Mouse (Mus musculus): ENCODE measurements around the gene Myh10. TPM values are rescaled to one million over a fixed set of nuclear protein-coding genes. Genes with fewer than 3 reads are reported as not detected.
"Not testable (repeated sequence)": the region's sequence is repeated elsewhere in the genome, so short reads cannot be mapped to it uniquely, and the experiment has no call there.

The Myh10 gene
- polyA plus RNA-seq, 1 experiment from 2014 or later: 34.6 TPM

- H3K4me1 ChIP-seq: peaks cover 11% of the 10 kb centered on the region; the same call in 1 of the 2 replicates
- no peaks in the 10 kb centered on the region for H3K27me3 ChIP-seq (replicated peaks)
- no peak overlapping the region for H3K4me2 ChIP-seq
- H3K9ac ChIP-seq: no peak overlapping the region
- no peak overlapping the region for H3K4me3 ChIP-seq
- H3K27ac ChIP-seq: no peak overlapping the region
- peaks cover 91% of the 10 kb centered on the region for H3K36me3 ChIP-seq
- no peak for ATAC-seq
- WGBS (ENCODE audit: insufficient replicate concordance): 89% methylated on average over 15 of the region's 15 CpGs
- H3K9me3 ChIP-seq (replicated peaks): no peaks in the 10 kb centered on the region
Observed at GRCm38 (mm10) chr11:68822326-68822725, 131.0 kb downstream of the Myh10 start.

- Histone ChIP-seq H3K27me3 (replicated peaks) (no peaks in the 10 kb centered on the region), H3K4me2 (no peak overlapping the region), H3K4me1 (peaks cover 11% of the 10 kb centered on the region; the same call in 1 of the 2 replicates), H3K36me3 (peaks cover 88% of the 10 kb centered on the region), H3K9ac (no peak overlapping the region), H3K9me3 (replicated peaks) (no peaks in the 10 kb centered on the region), H3K27ac (no peak overlapping the region), H3K4me3 (no peak overlapping the region)
- 45% methylated on average over 3 of the region's 3 CpGs for WGBS (ENCODE audit: insufficient replicate concordance)
- no peak for ATAC-seq
Observed at GRCm38 (mm10) chr11:68826735-68827134, 135.4 kb downstream of the Myh10 start.

GRCm38 (mm10) chr11:68831580-68831979, 140.2 kb downstream of the Myh10 start:
- H3K4me1 ChIP-seq; H3K27ac ChIP-seq; H3K9ac ChIP-seq; H3K4me3 ChIP-seq; H3K27me3 ChIP-seq (replicated peaks); H3K9me3 ChIP-seq (replicated peaks); H3K4me2 ChIP-seq; ATAC-seq: not testable (repeated sequence)
- 60% methylated on average over 5 of the region's 5 CpGs for WGBS (ENCODE audit: insufficient replicate concordance)
- H3K36me3 ChIP-seq: peaks cover 97% of the 10 kb centered on the region

- no peaks in the 10 kb centered on the region for H3K9me3 ChIP-seq (replicated peaks)
- H3K27ac ChIP-seq: no peak overlapping the region
- no peak overlapping the region for H3K4me3 ChIP-seq
- WGBS (ENCODE audit: insufficient replicate concordance): 53% methylated on average over 4 of the region's 4 CpGs
- no peak overlapping the region for H3K9ac ChIP-seq
- H3K4me2 ChIP-seq: no peak overlapping the region
- ATAC-seq: no peak
- H3K27me3 ChIP-seq (replicated peaks): no peaks in the 10 kb centered on the region
- no peaks in the 10 kb centered on the region; the same call in 1 of the 2 replicates for H3K4me1 ChIP-seq
- H3K36me3 ChIP-seq: peaks cover 95% of the 10 kb centered on the region
Observed at GRCm38 (mm10) chr11:68832793-68833192, 141.4 kb downstream of the Myh10 start.

- H3K9ac ChIP-seq: no peak overlapping the region
- no peak overlapping the region for H3K4me3 ChIP-seq
- H3K36me3 ChIP-seq: peaks cover 91% of the 10 kb centered on the region
- no peaks in the 10 kb centered on the region; the same call in 1 of the 2 replicates for H3K4me1 ChIP-seq
- no peaks in the 10 kb centered on the region for H3K27me3 ChIP-seq (replicated peaks)
- H3K4me2 ChIP-seq: no peak overlapping the region
- no peak overlapping the region for H3K27ac ChIP-seq
- no peaks in the 10 kb centered on the region for H3K9me3 ChIP-seq (replicated peaks)
- no peak for ATAC-seq
Observed at GRCm38 (mm10) chr11:68833593-68833992, 142.2 kb downstream of the Myh10 start.

- Histone ChIP-seq H3K4me3 (no peak overlapping the region), H3K27me3 (replicated peaks) (no peaks in the 10 kb centered on the region), H3K9me3 (replicated peaks) (no peaks in the 10 kb centered on the region), H3K36me3 (peaks cover 89% of the 10 kb centered on the region), H3K4me2 (no peak overlapping the region), H3K27ac (no peak overlapping the region), H3K4me1 (no peaks in the 10 kb centered on the region; the same call in 1 of the 2 replicates), H3K9ac (no peak overlapping the region)
- 83% methylated on average over 3 of the region's 3 CpGs for WGBS (ENCODE audit: insufficient replicate concordance)
- no peak for ATAC-seq
Observed at GRCm38 (mm10) chr11:68835034-68835433, 143.7 kb downstream of the Myh10 start.

- no peaks in the 10 kb centered on the region for H3K4me1 ChIP-seq
- H3K27ac ChIP-seq: no peak overlapping the region
- no peaks in the 10 kb centered on the region for H3K27me3 ChIP-seq (replicated peaks)
- no peaks in the 10 kb centered on the region for H3K9me3 ChIP-seq (replicated peaks)
- no peak overlapping the region for H3K4me2 ChIP-seq
- no peak overlapping the region for H3K9ac ChIP-seq
- H3K36me3 ChIP-seq: peaks cover 83% of the 10 kb centered on the region
- 82% methylated on average over 5 of the region's 5 CpGs for WGBS (ENCODE audit: insufficient replicate concordance)
- no peak for ATAC-seq
- no peak overlapping the region for H3K4me3 ChIP-seq
Observed at GRCm38 (mm10) chr11:68839606-68840005, 148.2 kb downstream of the Myh10 start.

- peaks cover 6% of the 10 kb centered on the region; the same call in 1 of the 2 replicates for H3K36me3 ChIP-seq
- no peak overlapping the region for H3K4me3 ChIP-seq
- H3K9me3 ChIP-seq (replicated peaks): no peaks in the 10 kb centered on the region
- H3K27ac ChIP-seq: no peak overlapping the region
- no peaks in the 10 kb centered on the region for H3K27me3 ChIP-seq (replicated peaks)
- no peak overlapping the region; the same call in 1 of the 2 replicates for H3K9ac ChIP-seq
- peaks cover 58% of the 10 kb centered on the region for H3K4me1 ChIP-seq
- no peak for ATAC-seq
- WGBS (ENCODE audit: insufficient replicate concordance): 79% methylated on average over 7 of the region's 7 CpGs
- peak overlapping the region; percentile 92 for H3K4me2 ChIP-seq
Observed at GRCm38 (mm10) chr11:68850862-68851261, 159.5 kb downstream of the Myh10 start.

GRCm38 (mm10) chr11:68851644-68852485, 160.5 kb downstream of the Myh10 start:
- no peaks in the 10 kb centered on the region for H3K27me3 ChIP-seq (replicated peaks)
- ATAC-seq: no peak
- peaks cover 64% of the 10 kb centered on the region for H3K4me1 ChIP-seq
- H3K9me3 ChIP-seq (replicated peaks): no peaks in the 10 kb centered on the region
- peak overlapping the region; percentile 98 for H3K9ac ChIP-seq
- peak overlapping the region; percentile 92 for H3K4me2 ChIP-seq
- H3K36me3 ChIP-seq: peaks cover 6% of the 10 kb centered on the region; the same call in 1 of the 2 replicates
- 2% methylated on average over 13 of the region's 13 CpGs for WGBS (ENCODE audit: insufficient replicate concordance)
- peak overlapping the region; percentile 98 for H3K4me3 ChIP-seq
- H3K27ac ChIP-seq: peak overlapping the region; percentile 99

- H3K36me3 ChIP-seq: peaks cover 6% of the 10 kb centered on the region; the same call in 1 of the 2 replicates
- peaks cover 62% of the 10 kb centered on the region for H3K4me1 ChIP-seq
Observed at GRCm38 (mm10) chr11:68852486-68852901, 161.1 kb downstream of the Myh10 start.

GRCm38 (mm10) chr11:68852932-68853409, 161.6 kb downstream of the Myh10 start:
- H3K4me1 ChIP-seq: peaks cover 58% of the 10 kb centered on the region
- H3K36me3 ChIP-seq: peaks cover 6% of the 10 kb centered on the region; the same call in 1 of the 2 replicates
- under 1% methylated on average over 42 of the region's 42 CpGs for WGBS (ENCODE audit: insufficient replicate concordance)
- peak overlapping the region; percentile 92 for H3K4me2 ChIP-seq
- H3K9ac ChIP-seq: peak overlapping the region; percentile 98
- peak overlapping the region; percentile 99 for H3K27ac ChIP-seq
- H3K4me3 ChIP-seq: peak overlapping the region; percentile 98
- H3K27me3 ChIP-seq (replicated peaks): no peaks in the 10 kb centered on the region
- ATAC-seq: peak; percentile 98
- no peaks in the 10 kb centered on the region for H3K9me3 ChIP-seq (replicated peaks)

More at GRCm38 (mm10) chr11:68852486-68852901, 161.1 kb downstream of the Myh10 start:
- H3K27ac ChIP-seq: peak overlapping the region; percentile 99
- H3K9ac ChIP-seq: peak overlapping the region; percentile 98
- ATAC-seq: peak; percentile 79
- H3K9me3 ChIP-seq (replicated peaks): no peaks in the 10 kb centered on the region
- under 1% methylated on average over 36 of the region's 36 CpGs for WGBS (ENCODE audit: insufficient replicate concordance)
- peak overlapping the region; percentile 98 for H3K4me3 ChIP-seq
- peak overlapping the region; percentile 92 for H3K4me2 ChIP-seq
- no peaks in the 10 kb centered on the region for H3K27me3 ChIP-seq (replicated peaks)

All from liver, embryonic 12.5 days (tissue).